Mouse (Mus musculus): ENCODE data around the gene Gpbar1.

- TF ChIP-seq EP300 (IDR thresholded peaks at IDR 0.05): no peak
- TF ChIP-seq CTCF (IDR thresholded peaks at IDR 0.05): no peak
Measured at GRCm38 (mm10) chr1:74237671-74238070, 40.7 kb upstream of the Gpbar1 start.

Data from lung, postnatal 0 days (tissue).